Mouse (Mus musculus) hindbrain, embryonic 12.5 days (tissue): Measurements from ENCODE around the gene Cbx6. TPM values are rescaled to one million over a fixed set of nuclear protein-coding genes. Genes with fewer than 3 reads are reported as not detected.
"Not testable (repeated sequence)": the region's sequence is repeated elsewhere in the genome, so short reads cannot be mapped to it uniquely, and the experiment has no call there.

Source experiments
- ATAC-seq: fragments of 200-750 bp; cut with Nextera tagmentation; 2 replicates; pipeline ENCODE4 v1.8.0; 2017; ENCODE audit warnings: moderate TSS enrichment; ENCODE audit not compliant: low FRiP score
- H3K27ac ChIP-seq: fragments of 300-500 bp; sonication (generic); 2 replicates; pipeline ENCODE4 v1.5.1; 2016; ENCODE audit warnings: mild to moderate bottlenecking
- H3K27me3 ChIP-seq: fragments of 300-500 bp; sonication (generic); 2 replicates; pipeline ENCODE4 v1.6.1; 2016; ENCODE audit warnings: mild to moderate bottlenecking
- H3K36me3 ChIP-seq: fragments of 300-500 bp; sonication (generic); 2 replicates; pipeline ENCODE4 v1.6.1; 2016; ENCODE audit warnings: mild to moderate bottlenecking
- H3K4me1 ChIP-seq: fragments of 300-500 bp; sonication (generic); 2 replicates; pipeline ENCODE4 v1.6.1; 2016
- H3K4me2 ChIP-seq: fragments of 300-500 bp; sonication (generic); replicated peaks from 2 replicates; pipeline ENCODE4 v1.6.1; 2016; ENCODE audit warnings: mild to moderate bottlenecking
- H3K4me3 ChIP-seq: fragments of 300-500 bp; sonication (generic); 2 replicates; pipeline ENCODE4 v1.5.1; 2016; ENCODE audit warnings: mild to moderate bottlenecking
- H3K9ac ChIP-seq: fragments of 300-500 bp; sonication (generic); 2 replicates; pipeline ENCODE4 v1.6.1; 2016; ENCODE audit warnings: mild to moderate bottlenecking, moderate library complexity
- H3K9me3 ChIP-seq: fragments of 300-500 bp; sonication (generic); replicated peaks from 2 replicates; pipeline ENCODE4 v1.6.1; 2016; ENCODE audit warnings: mild to moderate bottlenecking
- WGBS: fragments of 180-500 bp; shearing (Covaris S2); methylation state at CpG from one replicate; pipeline ENCODE4 v1.1.7; 2016; 5-methylcytosine and 5-hydroxymethylcytosine counted together
- polyA plus RNA-seq: library from polyadenylated mRNA; unstranded; fragments of >200 nt; fragmentation: Nextera tagmentation; extraction: Ambion mirVana; gene quantifications from 2 replicates; pipeline ENCODE4 v1.2.1, GENCODE M21; 2016

Gene Cbx6
- polyA plus RNA-seq, 1 experiment from 2014 or later: 34.7 TPM

DNA sequence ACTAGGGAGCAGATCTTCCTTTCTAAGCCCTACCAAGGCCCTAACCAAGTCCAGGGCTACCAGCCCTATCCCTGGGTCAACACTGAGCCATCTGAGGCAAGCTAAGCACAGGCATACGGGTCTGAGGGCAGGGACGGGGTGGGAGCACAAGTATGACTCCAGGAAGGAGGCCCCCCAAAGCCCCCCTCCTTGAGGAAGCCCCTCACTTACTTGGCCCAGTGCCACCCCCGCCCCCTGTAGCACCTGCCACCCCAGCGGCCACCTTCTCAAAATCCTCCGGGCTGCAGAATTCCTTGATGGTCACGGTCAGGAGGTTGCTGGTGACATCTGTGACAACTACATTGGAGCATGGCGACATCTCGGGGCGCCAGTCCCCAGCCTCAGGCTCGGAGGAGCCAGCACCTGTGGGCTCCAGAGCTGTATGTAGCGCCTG lies 6.7 kb downstream of the Cbx6 start:
- H3K9me3 ChIP-seq: no peaks in the 10 kb centered on the region
- H3K4me3 ChIP-seq: no peak overlapping the region
- WGBS: 79% methylated on average over 11 of the region's 11 CpGs
- H3K4me2 ChIP-seq: 0 out of 2 replicates have a peak overlapping the region, but pooled peaks have one; percentile 33
- peak overlapping the region; percentile 18; the same call in 1 of the 2 replicates for H3K9ac ChIP-seq
- H3K4me1 ChIP-seq: peaks cover 76% of the 10 kb centered on the region
- H3K27ac ChIP-seq: no peak overlapping the region
- H3K27me3 ChIP-seq: no peaks in the 10 kb centered on the region
- H3K36me3 ChIP-seq: peaks cover 44% of the 10 kb centered on the region
- ATAC-seq: 0 out of 2 replicates have a peak, but pooled peaks have one; percentile 3

DNA sequence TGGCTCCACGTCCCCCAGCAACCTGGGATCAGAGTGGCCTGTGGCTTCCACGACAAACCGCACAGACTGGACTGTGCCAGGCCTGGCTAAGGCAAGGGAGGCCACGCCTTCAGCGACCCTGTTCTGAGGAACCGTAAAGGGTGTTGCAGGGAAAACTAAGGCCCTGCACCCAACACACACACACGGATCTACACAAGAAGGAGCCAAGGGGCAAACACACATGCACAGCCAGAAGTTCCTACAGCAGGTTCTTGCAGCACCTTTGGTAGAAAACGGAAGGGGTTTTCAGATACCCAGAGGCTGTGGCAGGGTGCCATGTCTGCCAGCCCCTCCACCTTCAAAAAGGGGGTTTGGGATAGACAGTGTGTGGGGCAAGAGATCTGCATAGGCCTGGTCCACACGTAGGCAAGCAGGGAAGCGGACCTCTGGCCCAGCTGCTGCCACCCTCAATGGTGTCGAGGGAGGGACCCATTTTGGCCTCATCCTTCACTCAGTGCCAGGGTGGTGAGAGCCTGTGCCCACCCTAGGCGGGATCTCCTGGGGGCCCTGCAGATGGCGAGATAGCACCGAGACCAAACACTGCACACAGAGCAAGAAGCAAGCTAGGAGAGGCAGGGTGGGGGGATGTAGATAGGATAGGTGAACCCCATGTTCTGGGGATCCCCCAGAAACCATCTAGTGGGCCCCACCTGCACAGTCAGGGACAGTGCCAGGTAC lies 7.3 kb downstream of the Cbx6 start:
- Histone ChIP-seq H3K9me3 (no peaks in the 10 kb centered on the region), H3K4me3 (no peak overlapping the region), H3K4me2 (no peak overlapping the region), H3K27ac (no peak overlapping the region), H3K9ac (peak overlapping the region; percentile 18; the same call in 1 of the 2 replicates), H3K27me3 (no peaks in the 10 kb centered on the region), H3K4me1 (peaks cover 75% of the 10 kb centered on the region), H3K36me3 (peaks cover 49% of the 10 kb centered on the region)
- WGBS: 89% methylated on average over 14 of the region's 14 CpGs
- no peak for ATAC-seq

DNA sequence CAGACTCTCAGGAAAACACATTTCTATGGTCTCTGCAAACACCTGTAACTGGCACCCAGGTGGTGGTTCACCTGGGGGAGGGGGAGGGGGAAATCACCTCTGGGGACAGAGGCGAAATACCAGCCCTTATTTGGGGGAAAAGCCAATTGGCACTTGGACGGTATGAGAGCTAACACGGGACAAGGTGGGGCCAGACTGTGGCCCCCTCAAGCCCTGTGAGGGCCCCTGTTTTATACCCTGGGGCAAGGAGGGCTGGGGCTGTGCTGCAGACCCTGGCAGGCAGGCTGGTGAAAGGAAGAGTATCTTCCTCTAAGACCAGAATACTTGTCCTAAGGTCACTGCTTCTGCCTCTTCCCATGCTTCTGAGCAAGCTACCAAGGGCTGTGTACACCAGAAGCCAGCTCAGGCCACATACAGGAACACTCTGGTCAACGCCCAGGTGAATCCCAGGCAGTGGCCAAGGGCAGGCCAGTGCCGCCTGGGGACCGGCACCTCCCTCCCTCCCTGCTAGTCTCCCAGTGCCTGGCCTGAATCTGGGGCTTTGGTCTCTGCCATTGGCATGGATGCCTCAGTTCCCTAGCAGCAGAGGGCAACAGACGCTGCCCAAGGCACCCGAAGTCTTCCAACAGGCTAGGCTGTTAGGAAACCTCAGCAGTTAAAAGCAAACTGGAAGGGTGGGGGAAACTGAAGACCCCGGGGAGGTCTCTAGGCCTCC lies 8.1 kb downstream of the Cbx6 start:
- H3K27me3 ChIP-seq: no peaks in the 10 kb centered on the region
- no peak overlapping the region for H3K4me2 ChIP-seq
- WGBS: 89% methylated on average over 9 of the region's 9 CpGs
- no peak overlapping the region for H3K4me3 ChIP-seq
- no peak overlapping the region for H3K9ac ChIP-seq
- H3K9me3 ChIP-seq: no peaks in the 10 kb centered on the region
- no peak for ATAC-seq
- no peak overlapping the region for H3K27ac ChIP-seq
- H3K36me3 ChIP-seq: peaks cover 44% of the 10 kb centered on the region
- peaks cover 68% of the 10 kb centered on the region for H3K4me1 ChIP-seq

DNA sequence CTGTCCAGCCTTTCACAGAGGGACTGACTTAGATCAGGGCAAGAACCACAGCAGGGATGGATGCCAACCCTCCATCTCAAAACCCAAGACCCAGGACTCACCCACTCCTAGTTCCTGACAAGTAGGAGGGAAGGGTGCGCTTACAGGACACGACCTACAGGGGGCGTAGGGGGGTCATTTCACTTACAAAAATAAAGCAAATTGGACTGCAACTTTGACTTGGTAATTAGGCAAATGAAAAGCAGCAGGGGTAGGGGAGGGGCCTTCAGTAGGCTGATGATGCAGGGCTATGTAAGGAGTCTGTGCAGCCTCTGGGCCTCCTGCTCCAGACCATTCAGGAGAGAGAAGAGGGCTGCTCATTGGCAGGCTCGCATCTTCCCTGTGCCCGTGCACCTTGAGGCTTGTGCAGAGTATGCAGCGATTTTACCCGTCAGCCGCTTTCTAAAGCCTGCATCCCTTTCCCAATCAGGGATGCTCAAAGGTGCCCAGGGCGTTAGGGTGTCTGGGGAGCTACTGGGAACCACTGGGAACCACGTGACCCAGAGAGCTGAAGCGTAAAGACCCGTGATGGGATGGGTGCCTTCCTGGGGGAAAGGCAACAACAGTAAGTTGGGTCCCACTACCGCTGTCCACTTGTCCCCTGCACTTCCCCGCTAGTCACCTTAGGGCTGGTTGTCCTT lies 9.2 kb downstream of the Cbx6 start:
- Histone ChIP-seq H3K27ac (no peak overlapping the region), H3K4me2 (no peak overlapping the region), H3K27me3 (no peaks in the 10 kb centered on the region), H3K36me3 (peaks cover 41% of the 10 kb centered on the region), H3K4me1 (peaks cover 60% of the 10 kb centered on the region), H3K9ac (no peak overlapping the region), H3K9me3 (no peaks in the 10 kb centered on the region), H3K4me3 (no peak overlapping the region)
- whole genome bisulfite sequencing: 59% methylated on average over 14 of the region's 14 CpGs
- ATAC-seq: no peak; the same call in 1 of the 2 replicates

DNA sequence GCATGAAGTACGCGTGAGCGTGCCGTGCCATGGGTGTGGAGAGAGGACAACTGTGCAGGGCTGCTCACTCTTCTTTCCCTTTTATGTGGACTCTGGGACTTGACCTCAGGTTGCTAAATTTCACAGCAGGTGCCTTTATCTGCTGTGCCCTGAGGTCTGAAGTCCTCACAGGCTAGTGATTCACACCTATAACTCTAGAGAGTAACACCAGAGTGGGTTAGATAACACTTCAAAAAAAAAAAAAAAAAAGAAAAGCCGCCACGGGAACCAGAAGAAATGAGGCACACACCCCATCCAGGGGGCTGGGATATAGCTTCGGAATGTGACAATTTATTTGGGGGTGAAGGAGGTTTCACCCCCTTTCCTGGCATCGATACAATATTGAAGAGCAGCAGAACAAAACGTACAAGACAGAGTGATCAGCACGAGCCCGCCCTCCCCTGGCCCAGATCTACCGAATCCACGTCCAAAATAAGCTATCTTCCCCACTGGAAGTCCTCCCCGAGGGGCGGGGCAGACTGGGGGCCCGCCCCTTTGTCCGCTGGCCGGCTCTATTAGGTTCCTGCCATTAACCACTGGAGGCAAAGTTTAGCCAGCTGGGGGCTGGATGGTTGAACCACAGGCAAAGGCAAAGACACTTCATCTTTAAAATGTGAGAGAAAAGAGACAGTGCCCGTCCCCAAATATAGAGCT lies 10.8 kb downstream of the Cbx6 start:
- no peaks in the 10 kb centered on the region for H3K9me3 ChIP-seq
- no peak overlapping the region for H3K4me2 ChIP-seq
- H3K4me3 ChIP-seq: no peak overlapping the region
- no peak for ATAC-seq
- H3K27ac ChIP-seq: no peak overlapping the region
- WGBS: 72% methylated on average over 19 of the region's 19 CpGs
- H3K9ac ChIP-seq: no peak overlapping the region
- H3K27me3 ChIP-seq: no peaks in the 10 kb centered on the region
- H3K4me1 ChIP-seq: peaks cover 45% of the 10 kb centered on the region
- H3K36me3 ChIP-seq: peaks cover 40% of the 10 kb centered on the region

DNA sequence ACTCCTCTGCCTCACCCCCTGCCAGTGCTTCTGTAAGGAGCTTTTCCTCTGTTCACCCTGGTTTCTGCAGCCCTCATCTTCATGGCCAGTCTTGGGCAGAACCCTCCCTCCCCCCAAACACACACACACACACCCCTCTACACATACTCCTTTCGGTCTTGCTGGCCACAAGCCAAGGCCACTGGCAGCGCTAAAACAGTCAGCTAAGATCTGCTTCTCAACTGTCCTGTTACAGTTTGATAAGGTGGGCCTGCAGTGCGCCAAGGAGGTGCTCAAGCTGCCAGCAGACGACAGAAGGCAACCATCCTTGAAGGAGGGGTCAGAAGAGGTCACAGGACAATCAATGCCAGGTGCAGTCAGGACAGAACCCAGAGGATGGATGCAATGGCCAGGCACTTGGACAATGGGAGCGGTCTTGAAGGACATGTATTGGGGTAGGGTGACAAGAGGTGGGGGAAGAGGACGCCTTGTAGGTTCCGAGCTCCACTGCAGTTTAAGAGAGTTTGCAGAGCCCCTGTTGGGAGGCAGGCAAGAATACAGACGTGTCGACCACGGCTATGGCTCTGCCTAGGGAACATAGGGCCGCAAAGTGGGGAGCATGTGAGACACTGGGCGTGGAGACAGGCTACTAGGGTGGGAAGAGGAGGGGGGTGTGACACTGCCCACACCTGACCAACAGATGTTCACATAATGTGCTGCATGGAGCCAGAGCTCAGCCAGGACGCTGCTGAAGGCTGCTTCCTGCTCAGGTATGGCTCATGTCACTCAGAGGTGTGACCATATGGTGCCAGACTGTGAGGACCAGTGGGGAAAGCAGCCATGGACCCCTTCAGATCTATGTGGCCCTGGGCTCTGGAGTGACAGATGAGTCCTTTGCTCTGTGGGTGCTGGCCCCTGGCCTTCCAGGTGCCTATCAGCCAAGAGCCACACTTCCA lies 12.0 kb downstream of the Cbx6 start:
- Histone ChIP-seq H3K36me3 (peaks cover 27% of the 10 kb centered on the region), H3K9me3 (no peaks in the 10 kb centered on the region), H3K27me3 (no peaks in the 10 kb centered on the region), H3K9ac (no peak overlapping the region), H3K27ac (peak overlapping the region; percentile 30; the same call in 1 of the 2 replicates), H3K4me2 (no peak overlapping the region), H3K4me1 (peaks cover 33% of the 10 kb centered on the region), H3K4me3 (no peak overlapping the region)
- no peak for ATAC-seq
- 66% methylated on average over 13 of the region's 13 CpGs for WGBS

DNA sequence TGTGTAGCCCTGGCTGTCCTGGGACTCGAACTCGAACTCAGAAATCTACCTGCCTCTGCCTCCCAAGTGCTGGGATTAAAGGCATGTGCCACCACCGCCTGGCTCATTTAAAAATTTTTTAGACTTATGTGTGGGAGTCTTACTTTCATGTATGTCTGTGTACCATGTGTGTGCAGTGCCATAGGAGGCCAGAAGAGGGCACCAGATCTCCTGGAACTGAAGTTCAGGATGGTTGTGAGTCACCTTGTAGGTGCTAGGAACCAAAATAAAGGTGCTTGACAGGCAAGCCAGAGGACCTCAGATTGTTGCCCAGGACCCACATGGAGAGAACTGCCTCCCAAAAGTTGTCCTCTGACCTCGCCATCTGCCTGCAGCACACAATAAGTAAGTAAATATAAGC lies 16.2 kb downstream of the Cbx6 start:
- Histone ChIP-seq H3K4me1 (peaks cover 6% of the 10 kb centered on the region; the same call in 1 of the 2 replicates), H3K4me2 (no peak overlapping the region), H3K9ac (no peak overlapping the region), H3K9me3 (no peaks in the 10 kb centered on the region), H3K4me3 (no peak overlapping the region), H3K36me3 (peaks cover 10% of the 10 kb centered on the region), H3K27me3 (no peaks in the 10 kb centered on the region), H3K27ac (no peak overlapping the region)
- no peak for ATAC-seq
- WGBS: 82% methylated on average over 4 of the region's 4 CpGs

DNA sequence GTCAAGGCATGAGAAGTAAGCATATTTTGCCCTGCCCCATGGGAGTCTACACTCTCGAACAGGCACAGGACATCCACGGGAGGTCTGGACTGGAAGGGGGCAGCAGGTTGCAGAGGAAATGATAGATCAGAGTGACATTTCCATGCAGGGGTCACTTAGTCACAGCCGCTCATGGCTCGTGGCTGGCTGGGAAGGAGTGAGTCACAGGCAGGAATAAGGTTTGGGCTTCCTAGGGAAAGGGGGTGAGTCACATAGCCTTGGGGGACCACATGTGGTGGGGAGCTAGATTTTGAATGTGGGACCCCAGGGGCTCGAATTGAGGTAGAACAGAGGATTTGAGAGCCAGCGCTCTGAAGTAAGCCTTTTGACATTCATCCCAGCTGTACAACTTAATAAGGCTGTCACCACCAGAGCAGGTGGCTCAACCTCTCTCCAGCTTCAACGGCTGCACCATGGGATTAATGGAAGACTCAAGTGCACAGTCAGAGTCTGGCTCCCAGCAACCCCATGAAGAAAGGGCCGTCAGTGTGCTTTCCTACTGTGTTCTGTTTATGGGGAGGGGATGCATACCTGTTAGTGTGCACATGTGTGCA lies 20.7 kb downstream of the Cbx6 start:
- H3K4me1 ChIP-seq: no peaks in the 10 kb centered on the region
- ATAC-seq: no peak
- H3K9ac ChIP-seq: no peak overlapping the region
- H3K4me3 ChIP-seq: no peak overlapping the region
- WGBS: 44% methylated on average over 8 of the region's 8 CpGs
- H3K27ac ChIP-seq: no peak overlapping the region
- no peaks in the 10 kb centered on the region for H3K9me3 ChIP-seq
- H3K27me3 ChIP-seq: 0 out of 2 replicates have a peak, but pooled peaks cover 4% of the 10 kb centered on the region
- H3K36me3 ChIP-seq: no peaks in the 10 kb centered on the region
- no peak overlapping the region for H3K4me2 ChIP-seq

DNA sequence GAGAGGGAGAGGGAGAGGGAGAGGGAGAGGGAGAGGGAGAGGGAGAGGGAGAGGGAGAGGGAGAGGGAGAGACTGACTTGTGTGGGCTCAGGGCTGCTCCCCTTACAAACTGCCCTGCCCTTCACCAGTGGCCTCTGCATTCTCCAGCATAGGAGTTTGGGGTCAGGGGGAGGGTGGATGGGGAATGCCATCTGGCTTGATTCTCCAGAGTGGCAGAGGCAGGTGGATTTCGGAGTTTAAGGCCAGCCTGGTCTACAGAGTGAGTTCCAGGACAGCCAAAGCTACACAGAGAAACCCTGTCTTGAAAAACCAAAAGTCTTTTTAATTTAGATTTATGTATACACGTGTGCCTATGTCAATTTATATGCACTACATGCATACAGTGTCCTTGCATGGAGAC lies 21.6 kb downstream of the Cbx6 start:
- H3K27ac ChIP-seq, H3K4me1 ChIP-seq, H3K4me3 ChIP-seq, H3K36me3 ChIP-seq, H3K4me2 ChIP-seq, ATAC-seq, H3K9me3 ChIP-seq, H3K9ac ChIP-seq, H3K27me3 ChIP-seq: not testable (repeated sequence)
- WGBS: 77% methylated on average over 2 of the region's 2 CpGs

DNA sequence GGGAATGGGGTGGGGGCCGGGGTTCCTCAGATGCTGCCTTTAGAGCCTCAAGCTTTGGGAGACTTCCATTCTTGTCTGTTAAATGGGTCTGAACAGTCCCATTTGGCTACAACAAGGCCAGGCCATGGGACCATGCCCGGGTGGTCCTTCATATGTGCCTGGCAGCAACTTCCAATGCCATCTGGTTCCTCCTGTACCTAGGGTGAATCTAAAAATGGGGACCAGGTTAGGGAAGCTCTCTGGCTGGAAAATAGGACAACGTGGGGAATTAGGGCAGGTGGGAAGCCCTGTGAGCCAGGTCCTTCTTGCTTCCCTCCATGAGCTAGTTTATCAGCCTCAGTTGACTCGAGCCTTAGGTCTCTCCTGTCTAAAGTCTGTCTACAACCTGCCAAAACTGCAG lies 23.5 kb downstream of the Cbx6 start:
- Histone ChIP-seq H3K9ac (no peak overlapping the region), H3K36me3 (no peaks in the 10 kb centered on the region), H3K27ac (no peak overlapping the region), H3K4me1 (no peaks in the 10 kb centered on the region), H3K4me2 (no peak overlapping the region), H3K4me3 (no peak overlapping the region), H3K27me3 (peaks cover 25% of the 10 kb centered on the region), H3K9me3 (no peaks in the 10 kb centered on the region)
- WGBS: 72% methylated on average over 4 of the region's 4 CpGs
- ATAC-seq: no peak

DNA sequence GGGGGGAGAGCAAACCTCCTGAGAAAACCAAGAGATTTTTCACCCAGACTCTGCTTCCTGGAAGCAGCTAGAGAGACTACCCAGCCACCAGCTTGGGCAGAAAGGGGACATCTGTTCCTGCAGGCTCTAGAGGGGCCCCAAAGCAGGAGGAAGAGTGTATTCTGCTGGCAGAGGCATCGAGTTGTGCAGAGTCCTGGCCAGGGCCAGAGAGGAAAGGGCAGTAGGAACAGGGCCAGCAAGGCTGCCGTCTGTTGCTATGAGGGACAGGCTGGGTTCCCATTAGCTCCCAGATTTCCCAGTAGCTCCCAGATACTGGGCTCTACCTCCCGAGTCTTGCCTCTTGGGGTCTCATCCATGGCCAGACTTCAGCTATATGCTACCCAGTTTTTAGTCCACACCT lies 24.4 kb downstream of the Cbx6 start:
- ATAC-seq: no peak
- Histone ChIP-seq H3K36me3 (no peaks in the 10 kb centered on the region), H3K4me3 (no peak overlapping the region), H3K9ac (no peak overlapping the region), H3K4me2 (no peak overlapping the region), H3K27ac (no peak overlapping the region), H3K27me3 (peaks cover 34% of the 10 kb centered on the region), H3K4me1 (peaks cover 2% of the 10 kb centered on the region), H3K9me3 (no peaks in the 10 kb centered on the region)
- WGBS: 71% methylated on average over 3 of the region's 3 CpGs
